Mouse (Mus musculus): Measurements from ENCODE around the gene Lrrc28. TPM values are rescaled to one million over a fixed set of nuclear protein-coding genes. Genes with fewer than 3 reads are reported as not detected.

The Lrrc28 gene
- polyA plus RNA-seq, 1 experiment from 2014 or later = 10.3 TPM

DNA sequence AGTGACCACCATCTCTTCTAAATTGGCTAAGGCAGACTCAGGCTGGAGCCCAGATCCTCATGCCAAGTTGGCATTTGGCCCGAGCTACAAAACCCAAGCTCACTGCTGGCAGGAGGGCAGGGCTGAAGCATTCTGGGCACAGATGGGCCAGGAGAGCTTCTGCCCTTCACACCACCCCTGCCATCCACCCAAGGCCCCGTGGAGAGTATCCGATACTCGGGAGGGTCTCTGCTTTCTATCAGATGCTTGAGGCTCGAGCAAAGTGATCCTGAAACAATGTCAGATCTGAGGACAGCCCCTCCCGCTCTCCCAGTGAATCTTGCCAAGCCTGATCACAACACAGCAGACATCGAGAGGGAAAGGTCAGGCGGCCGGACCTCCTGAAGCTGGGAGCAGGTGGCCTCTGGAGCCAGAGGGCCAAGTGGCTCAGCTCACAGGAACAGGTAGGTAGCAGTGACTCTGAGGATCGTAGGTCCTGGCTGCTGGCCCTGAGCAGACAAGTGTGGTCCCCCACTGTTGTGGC, 157.1 kb downstream of the Lrrc28 start:
- H3K4me2 ChIP-seq = no peak overlapping the region
- 73% methylated on average over 10 of the region's 10 CpGs for WGBS

DNA sequence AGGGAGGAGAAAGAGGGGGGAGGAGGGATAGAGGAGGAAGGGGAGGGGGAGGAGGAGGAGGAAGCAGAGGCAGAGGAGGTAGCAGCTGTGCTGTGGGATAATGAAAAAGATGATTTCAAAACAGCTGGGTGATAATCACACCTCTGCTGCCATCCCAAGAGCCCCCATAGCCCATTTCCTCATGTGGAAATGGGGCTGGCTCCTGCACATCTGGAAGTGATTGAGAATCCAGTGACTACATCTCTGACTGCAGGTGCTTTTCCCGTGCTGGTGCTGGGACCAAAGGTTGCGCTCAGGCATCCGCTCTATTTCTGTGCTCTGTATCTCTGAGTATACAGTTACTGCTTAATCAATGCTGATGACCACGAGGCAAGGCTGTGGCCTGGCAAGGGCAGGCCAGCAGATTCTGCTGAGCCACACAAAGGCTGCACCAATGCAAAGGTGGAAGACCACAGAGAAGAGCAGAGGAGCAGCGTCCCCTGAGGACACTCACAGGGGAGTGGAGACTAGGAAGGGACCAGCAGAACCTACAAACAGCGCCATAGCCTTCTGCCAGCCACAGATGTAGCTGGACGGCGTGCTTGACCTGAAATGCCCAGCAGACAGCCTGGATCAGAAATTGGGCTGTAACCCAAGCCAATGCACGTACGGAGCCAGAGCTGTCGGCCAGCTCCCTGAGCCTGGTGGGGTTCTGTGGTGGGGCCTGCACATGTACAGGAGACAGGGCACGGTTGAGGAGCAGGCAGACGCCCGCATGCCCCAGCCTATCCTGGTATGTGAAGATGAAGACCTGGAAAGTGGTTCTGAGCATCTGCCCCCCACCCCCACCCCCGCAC, 157.9 kb downstream of the Lrrc28 start:
- H3K9ac ChIP-seq = no peak overlapping the region
- no peak for ATAC-seq (ENCODE audit: insufficient number of reproducible peaks, low FRiP score)
- H3K9me3 ChIP-seq (replicated peaks) = no peaks in the 10 kb centered on the region
- peaks cover 12% of the 10 kb centered on the region for H3K4me1 ChIP-seq (replicated peaks)
- no peak overlapping the region for H3K4me2 ChIP-seq
- no peaks in the 10 kb centered on the region for H3K36me3 ChIP-seq
- H3K27me3 ChIP-seq (replicated peaks) = no peaks in the 10 kb centered on the region
- H3K4me3 ChIP-seq = no peak overlapping the region
- H3K27ac ChIP-seq (ENCODE audit: poor library complexity, severe bottlenecking) = no peak overlapping the region
- WGBS = 79% methylated on average over 15 of the region's 15 CpGs

More for the DNA sequence above, 157.1 kb downstream of the Lrrc28 start:
- Histone ChIP-seq H3K4me1 (replicated peaks) (peaks cover 4% of the 10 kb centered on the region), H3K9me3 (replicated peaks) (no peaks in the 10 kb centered on the region), H3K4me3 (no peak overlapping the region), H3K27ac (ENCODE audit: poor library complexity, severe bottlenecking) (no peak overlapping the region), H3K36me3 (no peaks in the 10 kb centered on the region), H3K27me3 (replicated peaks) (no peaks in the 10 kb centered on the region), H3K9ac (no peak overlapping the region)
- ATAC-seq (ENCODE audit: insufficient number of reproducible peaks, low FRiP score) = no peak

DNA sequence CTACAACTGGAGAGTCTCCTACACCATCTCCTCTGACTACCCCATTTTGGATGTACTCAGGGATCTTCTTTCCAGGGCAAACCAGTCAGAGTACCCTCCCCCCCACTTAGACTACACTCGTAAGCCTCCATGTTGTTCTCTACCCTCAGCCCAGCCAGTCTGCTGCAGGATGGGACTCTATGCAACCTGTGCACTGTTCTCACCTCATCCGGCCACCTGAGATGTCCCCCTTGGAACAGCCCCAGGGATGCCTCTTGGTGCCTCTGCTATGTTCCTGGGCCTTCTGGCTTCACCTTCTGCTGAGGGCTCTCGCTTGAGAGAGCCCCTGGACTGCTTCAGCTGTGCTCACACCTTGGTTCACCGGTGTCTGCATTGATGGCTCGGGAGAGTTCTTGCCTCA, 158.7 kb downstream of the Lrrc28 start:
- H3K4me1 ChIP-seq (replicated peaks) = peaks cover 13% of the 10 kb centered on the region
- no peak overlapping the region for H3K4me3 ChIP-seq
- no peak overlapping the region for H3K4me2 ChIP-seq
- WGBS = 81% methylated on average over 5 of the region's 5 CpGs
- H3K9me3 ChIP-seq (replicated peaks) = no peaks in the 10 kb centered on the region
- ATAC-seq (ENCODE audit: insufficient number of reproducible peaks, low FRiP score) = no peak
- no peaks in the 10 kb centered on the region for H3K36me3 ChIP-seq
- H3K27ac ChIP-seq (ENCODE audit: poor library complexity, severe bottlenecking) = no peak overlapping the region
- no peak overlapping the region for H3K9ac ChIP-seq
- no peaks in the 10 kb centered on the region for H3K27me3 ChIP-seq (replicated peaks)

DNA sequence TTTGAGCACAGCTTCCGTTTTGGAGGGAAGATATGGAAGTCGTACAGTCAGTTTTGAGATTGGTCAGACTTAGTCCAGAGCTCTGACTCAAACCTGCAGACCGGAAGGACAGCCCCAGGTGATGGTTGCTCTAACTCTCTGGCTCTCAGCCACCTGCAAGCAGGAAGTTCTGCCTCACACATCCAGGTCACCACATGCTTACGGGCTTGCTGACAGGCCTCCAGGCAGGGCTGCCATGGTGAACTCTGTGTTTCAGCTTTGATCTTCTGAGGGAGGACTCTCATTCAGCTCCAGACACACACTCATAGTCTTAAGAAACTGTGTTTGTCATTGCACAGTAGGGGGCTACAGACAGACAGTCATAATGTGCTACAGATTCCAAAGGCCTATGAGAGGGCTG, 161.4 kb downstream of the Lrrc28 start:
- no peak for ATAC-seq (ENCODE audit: insufficient number of reproducible peaks, low FRiP score)
- Histone ChIP-seq H3K9ac (no peak overlapping the region), H3K36me3 (no peaks in the 10 kb centered on the region), H3K4me3 (no peak overlapping the region), H3K4me2 (no peak overlapping the region), H3K4me1 (replicated peaks) (peaks cover 33% of the 10 kb centered on the region), H3K9me3 (replicated peaks) (no peaks in the 10 kb centered on the region), H3K27ac (ENCODE audit: poor library complexity, severe bottlenecking) (no peak overlapping the region), H3K27me3 (replicated peaks) (no peaks in the 10 kb centered on the region)
- 86% methylated on average over 4 of the region's 4 CpGs for WGBS

DNA sequence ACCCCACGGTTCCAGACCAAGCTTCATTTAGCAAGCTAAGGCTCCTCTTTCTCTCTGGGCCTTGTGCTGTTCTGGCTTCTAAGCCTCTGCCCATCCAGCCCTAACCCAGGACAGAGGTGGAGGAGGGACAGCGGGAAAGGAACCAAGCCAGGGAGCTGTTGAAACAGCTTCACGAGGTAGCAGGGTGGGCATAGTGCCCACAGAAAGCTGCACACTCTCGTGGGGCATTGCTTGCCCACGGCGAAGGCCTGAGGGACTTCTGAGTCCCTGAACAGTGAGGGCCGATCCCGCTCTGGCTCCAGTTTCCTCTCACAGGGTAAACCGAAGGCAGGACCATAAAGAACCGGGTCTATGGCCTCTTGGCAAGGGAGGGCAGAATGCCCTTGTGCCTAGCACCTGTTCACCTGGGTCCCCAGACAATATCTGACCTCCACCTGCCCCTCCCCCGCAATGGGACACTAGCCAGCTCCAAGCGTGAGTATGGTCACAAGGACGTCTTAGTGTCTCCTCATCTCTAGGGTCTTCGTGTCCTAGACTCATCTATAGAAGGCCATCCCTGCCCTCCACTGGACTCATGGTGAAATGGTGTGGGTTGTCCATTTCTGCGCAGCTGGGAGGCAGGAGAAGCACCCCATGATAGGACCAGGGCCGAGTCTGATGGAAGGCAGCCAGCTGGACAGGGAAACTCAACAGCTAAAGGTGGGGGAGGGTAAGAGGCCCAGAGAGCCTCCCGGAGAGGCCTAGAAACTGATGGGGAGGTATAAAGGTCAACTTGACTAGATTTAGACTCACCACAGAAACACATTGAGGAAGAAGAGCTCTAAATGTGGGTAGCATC, 165.3 kb downstream of the Lrrc28 start:
- H3K27ac ChIP-seq (ENCODE audit: poor library complexity, severe bottlenecking) = no peak overlapping the region
- H3K36me3 ChIP-seq = no peaks in the 10 kb centered on the region
- no peak overlapping the region for H3K4me3 ChIP-seq
- H3K4me1 ChIP-seq (replicated peaks) = peaks cover 42% of the 10 kb centered on the region
- peak; percentile 20 for ATAC-seq (ENCODE audit: insufficient number of reproducible peaks, low FRiP score)
- H3K9ac ChIP-seq = no peak overlapping the region
- no peak overlapping the region for H3K4me2 ChIP-seq
- no peaks in the 10 kb centered on the region for H3K9me3 ChIP-seq (replicated peaks)
- 75% methylated on average over 17 of the region's 17 CpGs for WGBS
- H3K27me3 ChIP-seq (replicated peaks) = no peaks in the 10 kb centered on the region

DNA sequence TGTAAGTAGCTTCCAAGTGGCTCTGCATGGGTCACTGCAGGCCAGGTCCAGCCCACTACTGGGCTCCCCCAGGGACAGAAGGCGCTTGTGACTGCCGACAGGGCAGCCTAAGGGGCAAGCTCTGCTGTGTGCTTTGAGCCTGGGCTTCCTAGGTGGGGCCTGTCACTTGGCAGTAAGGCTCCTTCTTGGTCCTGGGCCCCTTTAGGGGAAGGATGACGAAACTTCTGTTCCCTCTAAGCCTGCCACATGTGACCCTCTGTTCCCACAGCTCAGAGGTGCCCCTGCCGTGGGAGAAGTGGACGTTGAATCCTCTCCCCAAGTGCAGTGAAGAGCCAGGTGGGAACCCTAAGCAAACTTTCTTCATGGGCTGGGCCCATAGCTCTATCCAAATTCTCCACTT, 165.9 kb downstream of the Lrrc28 start:
- Histone ChIP-seq H3K27ac (ENCODE audit: poor library complexity, severe bottlenecking) (no peak overlapping the region), H3K4me1 (replicated peaks) (peaks cover 48% of the 10 kb centered on the region), H3K4me3 (no peak overlapping the region), H3K27me3 (replicated peaks) (no peaks in the 10 kb centered on the region), H3K4me2 (no peak overlapping the region), H3K9me3 (replicated peaks) (no peaks in the 10 kb centered on the region), H3K9ac (no peak overlapping the region), H3K36me3 (no peaks in the 10 kb centered on the region)
- ATAC-seq (ENCODE audit: insufficient number of reproducible peaks, low FRiP score) = no peak
- 71% methylated on average over 5 of the region's 5 CpGs for WGBS

DNA sequence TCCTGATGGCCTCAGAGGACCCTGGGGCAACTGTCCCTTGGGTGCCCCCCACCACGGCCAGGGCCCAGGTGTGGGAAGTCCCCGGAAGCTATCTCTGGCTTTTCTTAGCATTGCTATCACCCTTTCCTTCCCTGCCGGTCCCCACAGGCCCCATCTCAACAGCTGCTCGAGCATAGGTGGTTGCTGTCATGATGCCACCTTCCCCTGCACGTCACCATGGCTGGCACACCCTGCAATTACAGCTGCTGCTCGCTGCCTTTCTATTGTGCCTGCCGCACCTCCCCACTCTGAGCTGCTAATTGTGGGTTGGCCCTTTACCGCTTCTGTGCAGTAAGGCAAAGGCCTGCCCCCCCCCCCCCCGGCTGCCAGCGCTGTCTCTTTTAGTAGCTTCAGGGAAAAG, 167.1 kb downstream of the Lrrc28 start:
- WGBS = 56% methylated on average over 9 of the region's 10 CpGs
- Histone ChIP-seq H3K9me3 (replicated peaks) (no peaks in the 10 kb centered on the region), H3K9ac (no peak overlapping the region), H3K27me3 (replicated peaks) (no peaks in the 10 kb centered on the region), H3K4me2 (no peak overlapping the region), H3K27ac (ENCODE audit: poor library complexity, severe bottlenecking) (no peak overlapping the region), H3K4me1 (replicated peaks) (peaks cover 45% of the 10 kb centered on the region), H3K4me3 (no peak overlapping the region), H3K36me3 (no peaks in the 10 kb centered on the region)
- no peak for ATAC-seq (ENCODE audit: insufficient number of reproducible peaks, low FRiP score)

DNA sequence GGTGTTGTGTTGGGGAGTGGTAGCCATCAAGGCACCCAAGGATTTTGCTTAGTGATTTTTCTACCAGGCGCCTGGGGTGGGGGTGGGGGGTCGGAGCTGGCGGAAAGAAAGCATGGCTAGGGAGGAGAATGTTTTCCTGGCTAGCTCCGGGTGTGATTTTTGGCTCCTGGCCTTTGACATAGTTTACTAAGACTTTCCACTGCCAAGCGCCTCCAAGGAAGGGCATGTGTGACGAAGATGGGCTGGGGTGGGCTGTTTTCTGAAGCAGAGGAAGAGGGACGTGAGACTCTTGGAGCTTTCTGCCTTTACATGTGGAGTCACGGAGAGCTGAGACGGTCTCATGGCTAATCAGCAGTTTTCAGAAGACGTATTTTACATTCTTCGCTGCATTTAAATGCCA, 173.8 kb downstream of the Lrrc28 start:
- WGBS = 40% methylated on average over 11 of the region's 11 CpGs
- ATAC-seq (ENCODE audit: insufficient number of reproducible peaks, low FRiP score) = peak; percentile 54

DNA sequence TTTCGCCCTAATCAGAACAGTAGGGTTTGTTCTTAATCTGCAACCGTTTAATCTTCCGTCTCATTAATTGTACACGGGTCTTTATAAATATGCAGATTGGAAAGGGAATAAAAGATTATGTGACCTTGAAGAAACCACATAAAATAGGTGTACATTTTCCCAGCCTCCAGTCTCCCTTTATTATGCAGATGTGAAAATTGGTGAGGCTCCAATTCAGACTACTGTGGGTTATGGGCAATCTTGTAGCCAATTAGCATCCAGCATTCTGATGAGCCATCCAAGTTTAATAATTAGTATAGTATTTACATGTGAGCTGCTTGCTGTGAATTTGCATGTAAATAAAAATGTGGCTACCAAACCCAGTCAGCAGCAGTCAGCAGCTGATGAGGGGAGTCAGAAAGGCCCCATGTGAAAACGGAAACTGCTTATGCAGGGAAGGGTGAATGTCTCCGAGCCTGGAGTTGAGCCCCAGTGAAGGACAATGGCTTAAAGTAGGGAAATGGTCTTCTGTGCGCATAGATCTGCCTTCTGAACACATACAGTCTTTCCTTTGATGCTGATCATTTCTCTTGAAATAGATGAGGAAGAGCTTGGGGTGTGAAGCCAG, 176.2 kb downstream of the Lrrc28 start:
- no peak for ATAC-seq (ENCODE audit: insufficient number of reproducible peaks, low FRiP score)
- Histone ChIP-seq H3K9ac (no peak overlapping the region), H3K4me3 (no peak overlapping the region), H3K4me2 (no peak overlapping the region), H3K4me1 (replicated peaks) (peaks cover 20% of the 10 kb centered on the region), H3K27ac (ENCODE audit: poor library complexity, severe bottlenecking) (no peak overlapping the region), H3K27me3 (replicated peaks) (no peaks in the 10 kb centered on the region), H3K9me3 (replicated peaks) (no peaks in the 10 kb centered on the region), H3K36me3 (no peaks in the 10 kb centered on the region)
- WGBS = 75% methylated on average over 7 of the region's 7 CpGs

More for the DNA sequence above, 173.8 kb downstream of the Lrrc28 start:
- H3K27me3 ChIP-seq (replicated peaks) = no peaks in the 10 kb centered on the region
- no peaks in the 10 kb centered on the region for H3K36me3 ChIP-seq
- H3K4me3 ChIP-seq = no peak overlapping the region
- peaks cover 20% of the 10 kb centered on the region for H3K4me1 ChIP-seq (replicated peaks)
- no peaks in the 10 kb centered on the region for H3K9me3 ChIP-seq (replicated peaks)
- peak overlapping the region; percentile 53 for H3K27ac ChIP-seq (ENCODE audit: poor library complexity, severe bottlenecking)
- no peak overlapping the region for H3K4me2 ChIP-seq
- no peak overlapping the region for H3K9ac ChIP-seq

DNA sequence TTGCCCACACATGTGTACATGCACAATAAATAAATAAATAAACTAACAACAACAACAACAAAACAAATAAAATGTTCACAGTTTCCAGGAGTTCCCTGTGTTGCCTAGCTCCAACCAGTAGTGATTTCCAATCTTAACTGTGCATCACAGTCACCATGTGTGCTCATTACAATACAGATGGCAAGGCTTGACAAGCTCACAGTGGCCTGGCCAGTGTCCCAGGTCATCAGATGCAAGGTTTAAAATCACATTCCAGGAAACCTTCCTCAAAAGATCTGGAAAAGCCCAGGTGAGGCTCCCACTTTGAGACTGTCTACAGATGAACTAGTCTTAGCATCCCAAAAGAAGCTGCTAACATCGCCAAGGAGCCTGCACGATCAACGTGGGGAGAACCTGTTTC, 176.9 kb downstream of the Lrrc28 start:
- no peak for ATAC-seq (ENCODE audit: insufficient number of reproducible peaks, low FRiP score)
- no peaks in the 10 kb centered on the region for H3K27me3 ChIP-seq (replicated peaks)
- WGBS = 83% methylated on average over 3 of the region's 3 CpGs
- no peak overlapping the region for H3K4me2 ChIP-seq
- H3K27ac ChIP-seq (ENCODE audit: poor library complexity, severe bottlenecking) = no peak overlapping the region
- no peak overlapping the region for H3K9ac ChIP-seq
- H3K9me3 ChIP-seq (replicated peaks) = no peaks in the 10 kb centered on the region
- H3K4me3 ChIP-seq = no peak overlapping the region
- no peaks in the 10 kb centered on the region for H3K36me3 ChIP-seq
- peaks cover 27% of the 10 kb centered on the region for H3K4me1 ChIP-seq (replicated peaks)

DNA sequence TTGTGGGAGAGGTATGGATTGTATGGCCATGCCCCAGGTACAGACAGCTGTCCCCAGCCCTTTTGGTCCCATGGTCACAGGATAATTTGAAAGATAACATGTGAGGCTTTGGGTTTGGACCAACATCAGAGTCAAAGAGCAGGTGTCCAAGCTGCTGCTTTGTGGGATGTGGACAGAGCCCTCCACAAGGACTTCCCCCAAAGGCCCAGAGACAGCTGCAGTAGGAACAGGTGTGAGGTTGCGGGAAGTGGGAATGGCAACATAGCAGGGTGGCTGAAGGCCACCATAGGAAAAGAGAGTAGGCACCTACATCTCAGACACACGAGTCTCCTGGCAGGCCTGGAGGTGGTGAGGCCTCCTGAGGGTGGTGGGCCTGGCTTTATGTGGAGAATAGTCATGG, 178.7 kb downstream of the Lrrc28 start:
- no peaks in the 10 kb centered on the region for H3K27me3 ChIP-seq (replicated peaks)
- 87% methylated on average over 2 of the region's 2 CpGs for WGBS
- H3K4me3 ChIP-seq = no peak overlapping the region
- H3K4me2 ChIP-seq = no peak overlapping the region
- H3K4me1 ChIP-seq (replicated peaks) = peaks cover 41% of the 10 kb centered on the region
- no peak overlapping the region for H3K9ac ChIP-seq
- H3K9me3 ChIP-seq (replicated peaks) = no peaks in the 10 kb centered on the region
- H3K36me3 ChIP-seq = no peaks in the 10 kb centered on the region
- no peak overlapping the region for H3K27ac ChIP-seq (ENCODE audit: poor library complexity, severe bottlenecking)
- ATAC-seq (ENCODE audit: insufficient number of reproducible peaks, low FRiP score) = no peak
